In genomic region chr11:107027431-107028274, GRCm38 (mm10) we compare ENCODE assay signal across 8 mouse cellular contexts. TPM values are rescaled to one million over a fixed set of nuclear protein-coding genes. Genes with fewer than 3 reads are reported as not detected.
DNase-seq lines count a peak whose midpoint lies in the region; ATAC-seq lines count a peak whose summit lies in the region.

No protein-coding gene starts in this region.

- no peaks in the 10 kb centered on the region for H3K36me3 ChIP-seq in intestine, embryonic 15.5 days
- H3K36me3 ChIP-seq in limb, embryonic 10.5 days: peaks cover 1% of the 10 kb centered on the region; the same call in 1 of the 2 replicates
- no peaks in the 10 kb centered on the region for H3K36me3 ChIP-seq in midbrain, embryonic 12.5 days

- H3K4me1 ChIP-seq in intestine, embryonic 15.5 days (replicated peaks): peaks cover 21% of the 10 kb centered on the region
- H3K4me1 ChIP-seq in limb, embryonic 10.5 days: peaks cover 48% of the 10 kb centered on the region
- peaks cover 49% of the 10 kb centered on the region for H3K4me1 ChIP-seq in midbrain, embryonic 12.5 days

- peak overlapping the region; percentile 63 for H3K9ac ChIP-seq in intestine, embryonic 15.5 days
- peak overlapping the region; percentile 65 for H3K9ac ChIP-seq in midbrain, embryonic 12.5 days (replicated peaks)

- H3K4me2 ChIP-seq in intestine, embryonic 15.5 days (replicated peaks): peak overlapping the region; percentile 95
- peak overlapping the region; percentile 63 for H3K4me2 ChIP-seq in midbrain, embryonic 12.5 days (replicated peaks)

- DNase-seq in urinary bladder, adult 18-20 months (ENCODE audit: low spot score in 2 of 2): peak; percentile 76 to 81
- DNase-seq in urinary bladder, postnatal 10 days (ENCODE audit: low spot score): no peak
- peak; percentile 99 for DNase-seq in embryo, embryonic 11 days
- DNase-seq in gastrocnemius, postnatal 25 days: peak; percentile 90
- DNase-seq in limb, embryonic 10.5 days (ENCODE audit: low spot score): peak; percentile 88
- DNase-seq in spleen, adult 18-20 months: peak; percentile 84 to 90

- H3K9me3 ChIP-seq in intestine, embryonic 15.5 days: no peaks in the 10 kb centered on the region
- H3K9me3 ChIP-seq in limb, embryonic 10.5 days (replicated peaks): no peaks in the 10 kb centered on the region
- no peaks in the 10 kb centered on the region for H3K9me3 ChIP-seq in midbrain, embryonic 12.5 days

- WGBS in intestine, embryonic 15.5 days: under 1% methylated on average over 101 of the region's 107 CpGs
- 5% methylated on average over 107 of the region's 107 CpGs for WGBS in limb, embryonic 10.5 days
- WGBS in midbrain, embryonic 12.5 days: 1% methylated on average over 101 of the region's 107 CpGs

- peak overlapping the region; percentile 85 for H3K27ac ChIP-seq in intestine, embryonic 15.5 days
- H3K27ac ChIP-seq in limb, embryonic 10.5 days: peak overlapping the region; percentile 87
- H3K27ac ChIP-seq in midbrain, embryonic 12.5 days (replicated peaks): peak overlapping the region; percentile 81

- H3K27me3 ChIP-seq in intestine, embryonic 15.5 days (replicated peaks): no peaks in the 10 kb centered on the region
- peaks cover 55% of the 10 kb centered on the region for H3K27me3 ChIP-seq in limb, embryonic 10.5 days (ENCODE audit: low read depth, poor library complexity, severe bottlenecking)
- peaks cover 25% of the 10 kb centered on the region; the same call in 1 of the 2 replicates for H3K27me3 ChIP-seq in midbrain, embryonic 12.5 days

- peak overlapping the region; percentile 68 for H3K4me3 ChIP-seq in intestine, embryonic 15.5 days (replicated peaks)
- peak overlapping the region; percentile 79 for H3K4me3 ChIP-seq in limb, embryonic 10.5 days
- peak overlapping the region; percentile 61 for H3K4me3 ChIP-seq in midbrain, embryonic 12.5 days

- peak; percentile 92 for ATAC-seq in intestine, embryonic 15.5 days
- ATAC-seq in midbrain, embryonic 12.5 days (ENCODE audit: low FRiP score, low read depth): peak; percentile 93

RNA-seq across cellular contexts. Expression of gene 1810010H24Rik, which starts 2.2 kb away (rescaled TPM):
- total RNA-seq in gastrocnemius, postnatal 25 days (2021): 1 to 10 TPM in 1 of 2 experiments, under 1 TPM in 1; 0.92 to 1.4 TPM
- polyA plus RNA-seq in intestine, embryonic 15.5 days (2015; fragmentation: Nextera tagmentation; extraction: Ambion mirVana): 2.6 and 3.0 TPM in 2 replicates
- polyA plus RNA-seq in limb, embryonic 10.5 days (2016; fragmentation: Nextera tagmentation; extraction: Ambion mirVana): 0.65 and 1.4 TPM in 2 replicates
- polyA plus RNA-seq in midbrain, embryonic 12.5 days (2016; fragmentation: Nextera tagmentation; extraction: Ambion mirVana): 3.4 and 3.8 TPM in 2 replicates

RNA-seq across cellular contexts. Expression of gene Kpna2, which starts 28.3 kb away (rescaled TPM):
- 10 to 100 TPM; 10.9 to 17.1 TPM for total RNA-seq in gastrocnemius, postnatal 25 days (2021)
- polyA plus RNA-seq in intestine, embryonic 15.5 days (2015; fragmentation: Nextera tagmentation; extraction: Ambion mirVana): 357 and 384 TPM in 2 replicates
- 635 and 653 TPM in 2 replicates for polyA plus RNA-seq in limb, embryonic 10.5 days (2016; fragmentation: Nextera tagmentation; extraction: Ambion mirVana)
- polyA plus RNA-seq in midbrain, embryonic 12.5 days (2016; fragmentation: Nextera tagmentation; extraction: Ambion mirVana): 491 and 516 TPM in 2 replicates
